Mouse (Mus musculus) heart, adult 2 months (tissue): ENCODE measurements at regions not wholly inside any gene's neighbourhood (a gene's known extent, or its start where the extent isn't known, plus 50 kb on each side); places are given as distances from the start of the nearest gene placed in this dataset.
A peak's percentile ranks its signal among the peaks of the same experiment; 100 is the strongest.

Source experiments
- DNase-seq, 2 experiments: peaks; one replicate each; pipeline ENCODE4 v3.0.0; 2021
- H3K27ac ChIP-seq: fragments of 200-600 bp; 2 replicates; pipeline ENCODE4 v1.8.1; 2022
- H3K27me3 ChIP-seq: fragments of 200-500 bp; 2 replicates; pipeline ENCODE4 v1.6.1; 2012; ENCODE audit warnings: mild to moderate bottlenecking, low read length, inconsistent platforms, mixed read lengths; ENCODE audit not compliant: control insufficient read depth, insufficient read depth
- H3K36me3 ChIP-seq: fragments of 200-500 bp; 2 replicates; pipeline ENCODE4 v1.6.1; 2012; ENCODE audit warnings: low read length, inconsistent platforms; ENCODE audit not compliant: control insufficient read depth, insufficient read depth
- H3K4me1 ChIP-seq: fragments of 200-500 bp; 2 replicates; pipeline ENCODE4 v1.6.1; 2011; ENCODE audit warnings: low read length; ENCODE audit not compliant: control insufficient read depth, insufficient read depth
- H3K4me3 ChIP-seq: fragments of 200-600 bp; 2 replicates; pipeline ENCODE4 v1.8.1; 2022
- H3K79me2 ChIP-seq: fragments of 200-500 bp; replicated peaks from 2 replicates; pipeline ENCODE4 v1.6.1; 2012; ENCODE audit warnings: mild to moderate bottlenecking, inconsistent platforms, low read length, moderate library complexity, mixed read lengths; ENCODE audit not compliant: control insufficient read depth, insufficient read depth
- H3K9ac ChIP-seq: fragments of 200-500 bp; 2 replicates; pipeline ENCODE4 v1.6.1; 2012; ENCODE audit warnings: low read depth, mild to moderate bottlenecking, control low read depth, inconsistent platforms, low read length, mixed read lengths
- CTCF ChIP-seq: fragments of 200-600 bp; IDR thresholded peaks from 2 replicates; pipeline ENCODE4 v1.8.1; 2022; ENCODE audit warnings: antibody characterized with exemption, mild to moderate bottlenecking, moderate library complexity
- EP300 ChIP-seq: fragments of 200-500 bp; IDR thresholded peaks from 2 replicates; pipeline ENCODE4 v1.6.1; 2011; ENCODE audit warnings: low read depth, low read length, control low read depth; ENCODE audit not compliant: insufficient read depth
- POLR2A ChIP-seq: fragments of 200-500 bp; IDR thresholded peaks from 2 replicates; pipeline ENCODE4 v1.6.1; 2011; ENCODE audit warnings: mild to moderate bottlenecking, low read depth, low read length, control low read depth; ENCODE audit not compliant: insufficient read depth
- WGBS: fragments of 180-500 bp; shearing (Covaris S2); methylation state at CpG from one replicate; pipeline ENCODE4 v1.1.7; 2018; 5-methylcytosine and 5-hydroxymethylcytosine counted together
- intact Hi-C: fragments of 180-260 bp; cut with DNase I; formaldehyde crosslinking; loops from one replicate; pipeline ENCODE4 v1.15.1; 2025

DNA sequence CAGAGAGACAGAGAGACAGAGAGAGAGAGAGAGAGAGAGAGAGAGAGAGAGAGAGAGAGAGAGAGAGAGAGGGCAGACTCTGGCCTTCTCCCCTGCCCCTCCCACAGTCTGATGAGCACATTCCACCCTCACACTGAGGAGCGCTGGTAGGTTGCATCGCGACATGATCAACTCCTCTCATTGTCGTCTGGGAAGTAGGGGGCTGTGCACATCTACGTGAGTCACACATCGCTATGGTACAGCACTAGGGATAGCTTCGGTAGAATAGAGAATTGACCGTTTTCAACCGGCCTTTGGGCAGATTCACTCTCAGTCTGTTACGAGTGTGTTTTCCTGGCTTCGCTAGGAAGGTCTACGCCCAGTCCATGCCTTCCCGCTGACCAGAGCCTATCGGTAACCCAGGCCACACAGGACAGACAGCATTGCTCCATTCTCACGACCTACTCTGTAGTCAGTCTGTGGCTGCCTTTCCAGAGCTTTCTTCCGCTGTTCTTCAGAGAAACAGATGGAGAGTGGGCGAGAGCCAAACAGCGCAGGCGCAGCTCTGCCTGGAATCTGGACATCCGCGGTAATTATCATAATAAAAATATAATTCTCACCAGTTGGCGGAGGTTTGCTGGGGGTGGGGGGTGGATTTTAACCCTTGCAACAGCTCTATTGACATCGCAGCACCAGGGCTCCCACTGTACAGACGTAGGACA is 164.3 kb downstream of the Emp1 start:
- Histone ChIP-seq H3K4me3 (no peak overlapping the region), H3K27ac (no peak overlapping the region), H3K9ac (no peak overlapping the region), H3K27me3 (no peaks in the 10 kb centered on the region), H3K79me2 (no peaks in the 10 kb centered on the region), H3K4me1 (no peaks in the 10 kb centered on the region), H3K36me3 (no peaks in the 10 kb centered on the region)
- intact Hi-C loops, result no loop called here
- WGBS, result 78% methylated on average over 24 of the region's 24 CpGs
- no peak for TF ChIP-seq CTCF
- TF ChIP-seq EP300, result no peak
- TF ChIP-seq POLR2A, result no peak
- peak; percentile 18 to 26 for DNase-seq

DNA sequence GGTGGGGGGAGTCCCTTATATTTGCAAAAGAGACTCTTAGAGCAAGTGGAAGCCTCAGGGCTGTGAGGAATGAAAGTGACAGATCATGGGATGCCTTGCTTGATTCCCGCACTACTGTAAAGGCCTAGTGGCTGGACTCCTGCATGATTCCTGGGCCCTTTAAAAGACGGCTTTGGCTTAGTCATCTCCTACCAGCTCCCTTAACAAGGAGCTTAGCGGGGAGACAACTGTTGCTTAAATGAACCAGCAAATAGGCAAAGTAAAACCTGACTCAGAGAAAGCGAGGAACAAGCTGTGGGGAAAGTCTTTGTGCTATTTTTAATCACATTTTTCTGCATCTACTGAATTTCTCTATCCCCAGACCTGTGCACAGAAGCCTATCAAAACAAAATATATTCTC is 165.5 kb downstream of the Emp1 start:
- DNase-seq, result no peak
- H3K27me3 ChIP-seq, result no peaks in the 10 kb centered on the region
- intact Hi-C loops, result no loop called here

DNA sequence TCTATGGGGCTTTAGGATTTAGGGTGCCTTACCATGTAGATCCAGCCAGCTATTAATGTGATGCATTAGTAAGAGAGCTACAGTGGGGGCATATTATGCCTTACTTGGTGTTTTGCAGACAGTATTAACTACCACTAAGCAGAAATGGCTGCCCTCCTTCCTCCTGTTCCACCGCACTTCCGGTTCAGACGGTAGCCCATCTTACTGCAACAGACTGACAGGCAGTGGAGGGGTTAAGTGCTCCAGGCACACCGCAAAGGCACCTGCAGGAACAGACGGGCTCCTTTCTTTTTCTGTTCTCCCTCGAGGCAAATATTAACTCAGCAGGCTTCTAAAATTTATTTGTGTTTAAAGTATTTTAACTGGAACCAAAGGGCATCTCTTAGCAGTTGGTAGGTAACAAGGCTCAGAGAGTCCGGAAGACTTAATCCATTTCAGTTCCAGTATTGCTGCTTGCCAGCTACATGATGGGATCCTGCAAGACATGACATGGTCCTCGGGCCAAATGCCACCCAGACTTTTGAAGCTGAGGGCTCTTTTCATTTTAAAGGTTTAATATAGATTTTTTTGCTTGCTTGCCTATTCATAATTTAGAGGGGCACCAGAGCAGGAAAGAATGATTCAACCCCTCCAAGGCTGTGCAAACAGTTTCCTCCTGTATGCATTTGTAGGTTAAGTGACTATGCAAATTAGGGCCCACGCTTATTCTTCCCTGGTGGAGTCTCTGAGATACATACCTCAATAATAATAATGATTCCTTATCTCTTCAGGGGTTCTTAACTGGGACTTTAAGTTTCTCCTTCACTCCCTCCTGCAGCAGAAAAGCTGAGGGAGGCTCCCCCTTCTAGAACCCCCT is 177.7 kb downstream of the Emp1 start:
- intact Hi-C loops, result no loop called here
- WGBS, result 51% methylated on average over 9 of the region's 9 CpGs
- no peaks in the 10 kb centered on the region for H3K27me3 ChIP-seq
- no peak for TF ChIP-seq EP300
- no peak for TF ChIP-seq CTCF
- no peak for TF ChIP-seq POLR2A
- H3K27ac ChIP-seq, result no peak overlapping the region
- H3K9ac ChIP-seq, result no peak overlapping the region
- no peak overlapping the region for H3K4me3 ChIP-seq
- no peak for DNase-seq
- H3K36me3 ChIP-seq, result no peaks in the 10 kb centered on the region
- H3K4me1 ChIP-seq, result no peaks in the 10 kb centered on the region
- no peaks in the 10 kb centered on the region for H3K79me2 ChIP-seq

More for the DNA sequence above, 165.5 kb downstream of the Emp1 start:
- H3K27ac ChIP-seq, result no peak overlapping the region
- H3K9ac ChIP-seq, result no peak overlapping the region
- TF ChIP-seq EP300 (no peak), POLR2A (no peak), CTCF (no peak)
- 78% methylated on average over 4 of the region's 4 CpGs for WGBS
- no peaks in the 10 kb centered on the region for H3K36me3 ChIP-seq
- H3K79me2 ChIP-seq, result no peaks in the 10 kb centered on the region
- no peak overlapping the region for H3K4me3 ChIP-seq
- H3K4me1 ChIP-seq, result no peaks in the 10 kb centered on the region

DNA sequence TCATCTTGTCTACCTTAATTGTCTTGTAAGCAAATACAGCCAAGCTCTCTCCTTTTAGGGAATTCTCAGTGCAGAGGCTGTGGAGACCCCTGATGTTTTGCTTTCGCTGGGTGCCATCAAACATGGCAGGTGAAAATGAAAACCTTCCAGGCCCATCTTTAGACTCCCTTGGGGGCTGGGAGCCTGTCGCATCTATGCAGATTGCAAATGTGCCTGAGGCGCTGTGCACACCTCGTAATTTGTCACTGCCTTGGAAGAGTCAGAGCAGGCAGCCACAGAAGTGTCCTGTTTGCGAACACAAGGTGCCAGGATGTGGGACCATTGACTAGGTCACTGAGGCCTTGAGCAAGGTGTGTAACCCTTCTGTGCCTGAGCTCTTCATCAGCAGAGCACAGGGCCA is 179.2 kb downstream of the Emp1 start:
- no peaks in the 10 kb centered on the region for H3K4me1 ChIP-seq
- no peak overlapping the region for H3K4me3 ChIP-seq
- H3K9ac ChIP-seq, result no peak overlapping the region
- intact Hi-C loops, result no loop called here
- DNase-seq, result no peak
- no peaks in the 10 kb centered on the region for H3K36me3 ChIP-seq
- H3K79me2 ChIP-seq, result no peaks in the 10 kb centered on the region
- no peak overlapping the region for H3K27ac ChIP-seq
- WGBS, result 75% methylated on average over 5 of the region's 5 CpGs
- no peak for TF ChIP-seq POLR2A
- no peak for TF ChIP-seq EP300
- TF ChIP-seq CTCF, result no peak
- H3K27me3 ChIP-seq, result no peaks in the 10 kb centered on the region

DNA sequence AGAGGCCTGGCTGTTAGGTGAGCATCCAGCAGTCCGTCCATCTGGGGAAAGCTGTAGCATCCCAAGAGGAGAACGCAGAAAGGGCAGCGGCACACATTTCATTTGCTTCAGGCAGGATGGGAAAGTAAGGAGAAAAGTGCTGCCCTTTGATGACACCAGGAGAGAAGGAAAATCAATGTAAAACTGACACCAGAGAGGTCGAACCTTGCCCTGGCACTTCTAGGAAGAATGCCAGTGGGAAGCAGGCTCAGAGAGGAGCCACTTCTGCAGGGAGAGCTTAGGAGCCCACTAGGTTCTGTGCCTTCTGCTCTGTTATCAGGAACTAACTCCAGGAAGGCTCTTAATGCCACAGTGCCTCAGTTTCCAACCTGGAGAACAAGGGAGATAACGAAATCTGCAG is 180.0 kb downstream of the Emp1 start:
- TF ChIP-seq EP300 (no peak), CTCF (no peak), POLR2A (no peak)
- H3K4me1 ChIP-seq, result no peaks in the 10 kb centered on the region
- no peaks in the 10 kb centered on the region for H3K36me3 ChIP-seq
- DNase-seq, result no peak
- H3K9ac ChIP-seq, result no peak overlapping the region
- H3K27me3 ChIP-seq, result no peaks in the 10 kb centered on the region
- no peaks in the 10 kb centered on the region for H3K79me2 ChIP-seq
- intact Hi-C loops, result no loop called here
- H3K4me3 ChIP-seq, result no peak overlapping the region
- 59% methylated on average over 5 of the region's 5 CpGs for WGBS
- no peak overlapping the region for H3K27ac ChIP-seq

DNA sequence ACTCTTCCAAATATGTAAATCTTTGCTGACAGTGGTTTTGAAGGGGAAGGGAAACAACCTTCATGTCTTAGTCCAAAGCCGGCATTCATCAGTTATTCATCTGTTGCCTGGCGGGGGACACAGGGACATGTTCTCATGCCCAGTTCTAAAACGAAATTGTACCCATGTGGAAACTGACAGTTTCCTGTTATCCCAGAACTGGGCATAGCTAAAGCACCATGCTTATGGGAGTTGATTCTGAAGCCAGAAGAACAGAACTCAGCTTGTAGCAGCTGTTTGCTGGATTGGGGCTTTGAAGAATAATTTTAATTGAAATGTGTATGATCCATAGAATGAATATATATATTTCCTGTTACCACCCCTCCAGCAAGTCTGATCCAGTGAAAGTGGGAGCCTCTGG is 181.0 kb downstream of the Emp1 start:
- intact Hi-C loops, result no loop called here
- no peak for TF ChIP-seq EP300
- TF ChIP-seq POLR2A, result no peak
- no peak for TF ChIP-seq CTCF
- H3K4me3 ChIP-seq, result no peak overlapping the region

More for the DNA sequence above, 181.0 kb downstream of the Emp1 start:
- no peak for DNase-seq
- H3K36me3 ChIP-seq, result no peaks in the 10 kb centered on the region
- WGBS, result 73% methylated on average over 3 of the region's 3 CpGs
- no peaks in the 10 kb centered on the region for H3K79me2 ChIP-seq
- no peak overlapping the region for H3K27ac ChIP-seq
- no peaks in the 10 kb centered on the region for H3K4me1 ChIP-seq
- H3K27me3 ChIP-seq, result no peaks in the 10 kb centered on the region
- H3K9ac ChIP-seq, result no peak overlapping the region
